Mouse (Mus musculus) testis, adult 2 months (tissue): ENCODE measurements around the gene Dapk2. TPM values are rescaled to one million over a fixed set of nuclear protein-coding genes. Genes with fewer than 3 reads are reported as not detected.

ENCODE experiments used
- H3K27ac ChIP-seq: fragments of 200-500 bp; 2 replicates; pipeline ENCODE4 v1.5.1; 2012; ENCODE audit warnings: low read depth, low read length; ENCODE audit not compliant: control insufficient read depth, insufficient read depth
- H3K27me3 ChIP-seq: fragments of 200-500 bp; 2 replicates; pipeline ENCODE4 v1.6.1; 2012; ENCODE audit warnings: mild to moderate bottlenecking, low read length, moderate library complexity; ENCODE audit not compliant: control insufficient read depth, insufficient read depth
- H3K36me3 ChIP-seq: fragments of 200-500 bp; 2 replicates; pipeline ENCODE4 v1.6.1; 2012; ENCODE audit warnings: mild to moderate bottlenecking, low read length; ENCODE audit not compliant: control insufficient read depth, insufficient read depth
- H3K4me1 ChIP-seq: fragments of 200-500 bp; 2 replicates; pipeline ENCODE4 v1.6.1; 2012; ENCODE audit warnings: low read length; ENCODE audit not compliant: control insufficient read depth, insufficient read depth
- H3K4me3 ChIP-seq: fragments of 200-500 bp; 2 replicates; pipeline ENCODE4 v1.5.1; 2012; ENCODE audit warnings: low read depth, mild to moderate bottlenecking, low read length, moderate library complexity, mixed read lengths; ENCODE audit not compliant: control insufficient read depth
- CTCF ChIP-seq: fragments of 200-500 bp; IDR thresholded peaks from 2 replicates; pipeline ENCODE4 v1.5.1; 2012; ENCODE audit warnings: low read depth, mild to moderate bottlenecking, inconsistent platforms, low read length, moderate library complexity; ENCODE audit not compliant: control insufficient read depth, insufficient read depth, insufficient replicate concordance
- POLR2A ChIP-seq: fragments of 200-500 bp; IDR thresholded peaks from 2 replicates; pipeline ENCODE4 v1.6.1; 2012; ENCODE audit warnings: low read depth, mild to moderate bottlenecking, inconsistent platforms, low read length, moderate library complexity; ENCODE audit not compliant: control insufficient read depth
- polyA plus RNA-seq: library from polyadenylated mRNA; depleted of rRNA; stranded (reverse); fragments of >200 nt; gene quantifications from 2 replicates; pipeline ENCODE4 v1.2.3, GENCODE M21; 2012; rRNA removed

Gene Dapk2
- polyA plus RNA-seq, 1 experiment = 0.67 TPM

- TF ChIP-seq POLR2A (no peak), CTCF (no peak)
- H3K27ac ChIP-seq = no peak overlapping the region
- H3K4me1 ChIP-seq = peaks cover 2% of the 10 kb centered on the region
- H3K36me3 ChIP-seq = no peaks in the 10 kb centered on the region
- H3K27me3 ChIP-seq = no peaks in the 10 kb centered on the region
- no peak overlapping the region; the same call in 1 of the 2 replicates for H3K4me3 ChIP-seq
These were observed 147.4 kb downstream of the Dapk2 start for GRCm38 (mm10) chr9:66305121-66306112.

DNA sequence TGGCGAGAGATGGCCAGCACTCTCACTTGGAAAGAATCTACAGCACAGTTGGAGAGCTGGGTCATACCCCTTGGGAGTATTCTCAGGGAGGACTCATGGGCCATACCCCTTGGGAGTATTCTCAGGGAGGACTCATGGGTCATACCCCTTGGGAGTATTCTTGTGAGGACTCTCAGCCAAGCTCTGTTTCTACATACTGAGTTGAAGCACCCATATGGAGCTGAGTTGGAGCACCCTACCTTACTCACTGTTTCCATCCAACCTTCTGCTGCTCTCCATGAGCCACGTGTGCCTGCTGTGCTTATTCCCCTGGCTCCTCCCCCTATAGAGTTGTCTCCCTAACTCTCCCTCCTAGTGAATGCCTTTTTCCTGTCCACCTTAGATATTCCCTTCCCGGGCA lies 148.4 kb downstream of the Dapk2 start:
- Histone ChIP-seq H3K4me3 (no peak overlapping the region), H3K4me1 (peaks cover 2% of the 10 kb centered on the region), H3K27ac (no peak overlapping the region), H3K27me3 (no peaks in the 10 kb centered on the region), H3K36me3 (no peaks in the 10 kb centered on the region)
- TF ChIP-seq POLR2A (no peak), CTCF (no peak)

DNA sequence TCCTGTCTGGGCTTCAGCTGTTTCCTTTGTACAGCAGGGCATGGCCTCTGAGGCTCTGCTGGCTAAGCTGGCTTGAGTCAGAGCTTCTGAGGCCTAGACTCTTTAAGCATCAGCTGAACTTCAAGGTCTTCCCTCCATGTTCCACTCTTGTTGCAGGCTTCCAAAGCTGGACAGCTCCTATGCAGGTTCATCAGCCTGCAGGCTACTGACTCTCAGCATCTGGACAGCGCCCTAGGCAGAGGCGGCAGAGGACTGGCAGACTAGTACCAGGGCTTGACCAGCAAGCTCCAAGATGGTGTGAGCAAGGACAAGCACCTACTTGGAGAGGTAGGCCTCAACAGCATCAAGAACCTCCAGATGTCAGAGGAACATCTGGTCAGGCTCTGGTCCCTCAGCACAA lies 149.3 kb downstream of the Dapk2 start:
- TF ChIP-seq POLR2A = no peak
- TF ChIP-seq CTCF = no peak

GRCm38 (mm10) chr9:66308741-66309140 lies 150.7 kb downstream of the Dapk2 start:
- H3K27me3 ChIP-seq = no peaks in the 10 kb centered on the region
- TF ChIP-seq POLR2A (no peak), CTCF (no peak)
- H3K4me1 ChIP-seq = peaks cover 2% of the 10 kb centered on the region
- no peak overlapping the region for H3K27ac ChIP-seq
- no peak overlapping the region for H3K4me3 ChIP-seq
- no peaks in the 10 kb centered on the region for H3K36me3 ChIP-seq

More for the DNA sequence above, 149.3 kb downstream of the Dapk2 start:
- H3K27ac ChIP-seq = no peak overlapping the region
- H3K27me3 ChIP-seq = no peaks in the 10 kb centered on the region
- no peaks in the 10 kb centered on the region for H3K36me3 ChIP-seq
- peaks cover 2% of the 10 kb centered on the region for H3K4me1 ChIP-seq
- no peak overlapping the region for H3K4me3 ChIP-seq

DNA sequence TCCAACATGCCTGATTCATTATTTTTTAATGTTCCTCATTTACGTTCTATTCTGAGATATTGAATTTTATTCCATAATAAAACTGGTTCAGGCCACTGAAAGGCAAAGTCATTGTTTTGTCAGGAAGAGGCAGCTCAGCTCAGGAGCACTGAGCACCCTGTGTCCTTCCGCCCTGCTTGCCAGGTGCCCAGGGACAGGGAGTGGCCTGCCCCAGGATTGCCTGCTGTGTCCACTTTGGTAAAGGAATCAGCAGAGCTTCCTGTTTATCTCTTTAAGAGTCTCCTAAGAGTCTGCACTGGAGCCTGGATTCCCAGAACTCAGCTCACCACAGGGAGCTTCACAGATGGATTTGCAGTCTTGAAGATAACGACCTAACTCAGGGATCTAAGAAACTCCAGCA lies 153.4 kb downstream of the Dapk2 start:
- Histone ChIP-seq H3K36me3 (no peaks in the 10 kb centered on the region), H3K27me3 (no peaks in the 10 kb centered on the region), H3K27ac (no peak overlapping the region), H3K4me3 (no peak overlapping the region), H3K4me1 (no peaks in the 10 kb centered on the region)
- no peak for TF ChIP-seq CTCF
- no peak for TF ChIP-seq POLR2A

- H3K4me1 ChIP-seq = no peaks in the 10 kb centered on the region
- no peaks in the 10 kb centered on the region for H3K36me3 ChIP-seq
- no peak overlapping the region for H3K4me3 ChIP-seq
- no peak for TF ChIP-seq CTCF
- TF ChIP-seq POLR2A = no peak
- H3K27ac ChIP-seq = no peak overlapping the region
- H3K27me3 ChIP-seq = no peaks in the 10 kb centered on the region
These were observed 158.6 kb downstream of the Dapk2 start for GRCm38 (mm10) chr9:66316603-66317002.

Other genes with a start within 250 kb of the Dapk2 start
- gene Trip4, start 249.4 kb upstream of the Dapk2 start, polyA plus RNA-seq = 80.9 and 83.4 TPM in 2 replicates
- gene Csnk1g1, start 249.3 kb upstream of the Dapk2 start, polyA plus RNA-seq = 17.5 and 20.3 TPM in 2 replicates
- gene Ppib, start 98.0 kb upstream of the Dapk2 start, polyA plus RNA-seq = 66.6 and 68.0 TPM in 2 replicates
- 0.10 and 0.22 TPM in 2 replicates for gene Snx22, start 88.5 kb upstream of the Dapk2 start, polyA plus RNA-seq
- gene Snx1, start 31.6 kb upstream of the Dapk2 start, polyA plus RNA-seq = 98.1 and 102 TPM in 2 replicates
- 15.1 and 18.2 TPM in 2 replicates for gene Ciao2a, start 31.6 kb upstream of the Dapk2 start, polyA plus RNA-seq
- gene Herc1, start 192.2 kb downstream of the Dapk2 start, polyA plus RNA-seq = 15.5 and 19.5 TPM in 2 replicates